Mouse (Mus musculus) embryonic facial prominence, embryonic 12.5 days (tissue): ENCODE data around the gene Zfp523. TPM values are rescaled to one million over a fixed set of nuclear protein-coding genes. Genes with fewer than 3 reads are reported as not detected.

Source experiments
- ATAC-seq: fragments of 200-750 bp; cut with Nextera tagmentation; 2 replicates; pipeline ENCODE4 v1.8.0; 2017; ENCODE audit not compliant: insufficient number of reproducible peaks, insufficient read depth, low FRiP score, low TSS enrichment
- H3K27ac ChIP-seq: fragments of 300-500 bp; sonication (generic); 2 replicates; pipeline ENCODE4 v1.5.1; 2016; ENCODE audit warnings: mild to moderate bottlenecking
- H3K27me3 ChIP-seq: fragments of 300-500 bp; sonication (generic); 2 replicates; pipeline ENCODE4 v1.6.1; 2016; ENCODE audit warnings: mild to moderate bottlenecking, moderate library complexity
- H3K36me3 ChIP-seq: fragments of 300-500 bp; sonication (generic); 2 replicates; pipeline ENCODE4 v1.6.1; 2016; ENCODE audit warnings: mild to moderate bottlenecking
- H3K4me1 ChIP-seq: fragments of 300-500 bp; sonication (generic); 2 replicates; pipeline ENCODE4 v1.6.1; 2016
- H3K4me2 ChIP-seq: fragments of 300-500 bp; sonication (generic); replicated peaks from 2 replicates; pipeline ENCODE4 v1.6.1; 2016; ENCODE audit warnings: mild to moderate bottlenecking, moderate library complexity
- H3K4me3 ChIP-seq: fragments of 300-500 bp; sonication (generic); 2 replicates; pipeline ENCODE4 v1.5.1; 2016; ENCODE audit warnings: mild to moderate bottlenecking
- H3K9ac ChIP-seq: fragments of 300-500 bp; sonication (generic); 2 replicates; pipeline ENCODE4 v1.6.1; 2016; ENCODE audit warnings: mild to moderate bottlenecking, moderate library complexity
- H3K9me3 ChIP-seq: fragments of 300-500 bp; sonication (generic); 2 replicates; pipeline ENCODE4 v1.6.1; 2016; ENCODE audit warnings: mild to moderate bottlenecking, moderate library complexity
- WGBS: fragments of 180-500 bp; shearing (Covaris S2); methylation state at CpG from one replicate; pipeline ENCODE4 v1.1.7; 2016; 5-methylcytosine and 5-hydroxymethylcytosine counted together
- polyA plus RNA-seq: library from polyadenylated mRNA; unstranded; fragments of >200 nt; fragmentation: Nextera tagmentation; extraction: Ambion mirVana; gene quantifications from 2 replicates; pipeline ENCODE4 v1.2.1, GENCODE M21; 2016

Zfp523 gene
- polyA plus RNA-seq, 1 experiment from 2014 or later, result 52.8 TPM

GRCm38 (mm10) chr17:28197646-28198045, 20.7 kb downstream of the Zfp523 start:
- Histone ChIP-seq H3K9me3 (no peaks in the 10 kb centered on the region), H3K27ac (no peak overlapping the region), H3K36me3 (peaks cover 78% of the 10 kb centered on the region), H3K9ac (no peak overlapping the region), H3K4me3 (no peak overlapping the region), H3K27me3 (no peaks in the 10 kb centered on the region), H3K4me1 (no peaks in the 10 kb centered on the region), H3K4me2 (no peak overlapping the region)
- 83% methylated on average over 18 of the region's 18 CpGs for WGBS
- ATAC-seq, result no peak

- Histone ChIP-seq H3K27me3 (no peaks in the 10 kb centered on the region), H3K9ac (no peak overlapping the region), H3K4me3 (no peak overlapping the region), H3K9me3 (no peaks in the 10 kb centered on the region), H3K4me2 (no peak overlapping the region), H3K36me3 (peaks cover 64% of the 10 kb centered on the region), H3K27ac (no peak overlapping the region), H3K4me1 (peaks cover 4% of the 10 kb centered on the region)
- no peak for ATAC-seq
- 75% methylated on average over 14 of the region's 14 CpGs for WGBS
These were observed 25.1 kb downstream of the Zfp523 start for GRCm38 (mm10) chr17:28201982-28202381.

GRCm38 (mm10) chr17:28204052-28204720, 27.3 kb downstream of the Zfp523 start:
- Histone ChIP-seq H3K27me3 (no peaks in the 10 kb centered on the region), H3K36me3 (peaks cover 51% of the 10 kb centered on the region), H3K27ac (no peak overlapping the region), H3K4me1 (peaks cover 18% of the 10 kb centered on the region), H3K9me3 (no peaks in the 10 kb centered on the region), H3K4me2 (no peak overlapping the region), H3K4me3 (no peak overlapping the region), H3K9ac (no peak overlapping the region)
- 39% methylated on average over 14 of the region's 14 CpGs for WGBS
- no peak for ATAC-seq

- Histone ChIP-seq H3K4me3 (no peak overlapping the region), H3K27me3 (no peaks in the 10 kb centered on the region), H3K4me1 (peaks cover 18% of the 10 kb centered on the region), H3K36me3 (peaks cover 40% of the 10 kb centered on the region), H3K27ac (no peak overlapping the region), H3K9me3 (no peaks in the 10 kb centered on the region), H3K4me2 (no peak overlapping the region), H3K9ac (no peak overlapping the region)
- no peak for ATAC-seq
- WGBS, result 95% methylated on average over 8 of the region's 8 CpGs
These were observed 28.5 kb downstream of the Zfp523 start for GRCm38 (mm10) chr17:28205443-28205842.

- Histone ChIP-seq H3K4me3 (no peak overlapping the region), H3K9ac (peak overlapping the region; percentile 58; the same call in 1 of the 2 replicates), H3K4me1 (peaks cover 18% of the 10 kb centered on the region), H3K36me3 (peaks cover 24% of the 10 kb centered on the region), H3K4me2 (peak overlapping the region; percentile 61; the same call in 1 of the 2 replicates), H3K9me3 (no peaks in the 10 kb centered on the region), H3K27me3 (no peaks in the 10 kb centered on the region), H3K27ac (peak overlapping the region; percentile 88)
- 71% methylated on average over 8 of the region's 8 CpGs for WGBS
- ATAC-seq, result no peak
These were observed 30.2 kb downstream of the Zfp523 start for GRCm38 (mm10) chr17:28207092-28207491.

- WGBS, result 21% methylated on average over 26 of the region's 26 CpGs
- Histone ChIP-seq H3K36me3 (peaks cover 18% of the 10 kb centered on the region), H3K4me1 (peaks cover 18% of the 10 kb centered on the region), H3K27ac (peak within 1 kb of the TSS; percentile 88), H3K9me3 (no peaks in the 10 kb centered on the region), H3K4me2 (peak within 1 kb of the TSS; percentile 61), H3K27me3 (no peaks in the 10 kb centered on the region), H3K4me3 (peak within 1 kb of the TSS; percentile 31), H3K9ac (peak within 1 kb of the TSS; percentile 58)
- peak; percentile 85 for ATAC-seq
These were observed 30.8 kb downstream of the Zfp523 start, which contains the start of gene Def6 for GRCm38 (mm10) chr17:28207591-28208313. Gene Def6 (plus strand): TSS chr17:28207778.

GRCm38 (mm10) chr17:28208314-28208612, 31.3 kb downstream of the Zfp523 start:
- ATAC-seq, result no peak
- Histone ChIP-seq H3K36me3 (peaks cover 13% of the 10 kb centered on the region), H3K4me2 (peak overlapping the region; percentile 61), H3K9me3 (no peaks in the 10 kb centered on the region), H3K4me1 (peaks cover 18% of the 10 kb centered on the region), H3K9ac (peak overlapping the region; percentile 58), H3K27me3 (no peaks in the 10 kb centered on the region), H3K27ac (peak overlapping the region; percentile 88; the same call in 1 of the 2 replicates), H3K4me3 (peak overlapping the region; percentile 31)
- 68% methylated on average over 8 of the region's 8 CpGs for WGBS

- H3K4me1 ChIP-seq, result peaks cover 18% of the 10 kb centered on the region
- no peak overlapping the region for H3K27ac ChIP-seq
- H3K4me2 ChIP-seq, result no peak overlapping the region
- ATAC-seq, result no peak
- peaks cover 8% of the 10 kb centered on the region; the same call in 1 of the 2 replicates for H3K36me3 ChIP-seq
- no peaks in the 10 kb centered on the region for H3K9me3 ChIP-seq
- no peaks in the 10 kb centered on the region for H3K27me3 ChIP-seq
- no peak overlapping the region for H3K4me3 ChIP-seq
- H3K9ac ChIP-seq, result no peak overlapping the region
- 77% methylated on average over 4 of the region's 4 CpGs for WGBS
These were observed 32.7 kb downstream of the Zfp523 start for GRCm38 (mm10) chr17:28209457-28210110.

- H3K9me3 ChIP-seq, result no peaks in the 10 kb centered on the region
- no peaks in the 10 kb centered on the region for H3K27me3 ChIP-seq
- H3K36me3 ChIP-seq, result no peaks in the 10 kb centered on the region
- H3K27ac ChIP-seq, result no peak overlapping the region
- H3K9ac ChIP-seq, result no peak overlapping the region
- H3K4me1 ChIP-seq, result peaks cover 15% of the 10 kb centered on the region
- no peak overlapping the region for H3K4me3 ChIP-seq
- no peak overlapping the region for H3K4me2 ChIP-seq
- 69% methylated on average over 6 of the region's 6 CpGs for WGBS
- ATAC-seq, result no peak
These were observed 35.0 kb downstream of the Zfp523 start for GRCm38 (mm10) chr17:28211921-28212341.

GRCm38 (mm10) chr17:28212391-28212790, 35.5 kb downstream of the Zfp523 start:
- H3K27ac ChIP-seq, result no peak overlapping the region

GRCm38 (mm10) chr17:28213236-28213635, 36.3 kb downstream of the Zfp523 start:
- Histone ChIP-seq H3K36me3 (no peaks in the 10 kb centered on the region), H3K4me1 (peaks cover 10% of the 10 kb centered on the region), H3K27me3 (no peaks in the 10 kb centered on the region), H3K27ac (no peak overlapping the region), H3K4me2 (no peak overlapping the region), H3K9me3 (no peaks in the 10 kb centered on the region), H3K9ac (no peak overlapping the region), H3K4me3 (no peak overlapping the region)
- WGBS, result 26% methylated on average over 4 of the region's 4 CpGs
- no peak for ATAC-seq

More at GRCm38 (mm10) chr17:28212391-28212790, 35.5 kb downstream of the Zfp523 start:
- Histone ChIP-seq H3K27me3 (no peaks in the 10 kb centered on the region), H3K4me1 (peaks cover 11% of the 10 kb centered on the region), H3K9me3 (no peaks in the 10 kb centered on the region), H3K4me3 (no peak overlapping the region), H3K4me2 (no peak overlapping the region), H3K36me3 (no peaks in the 10 kb centered on the region), H3K9ac (no peak overlapping the region)
- ATAC-seq, result no peak
- WGBS, result 63% methylated on average over 9 of the region's 9 CpGs
